Mouse (Mus musculus): Measurements from ENCODE around the gene Slc24a5.

Gene Slc24a5

GRCm38 (mm10) chr2:125122624-125123476, 54.9 kb downstream of the Slc24a5 start:
- DNase-seq = peak; percentile 43

GRCm38 (mm10) chr2:125123477-125123852, 55.5 kb downstream of the Slc24a5 start, which contains the start of gene Myef2:
Gene Myef2 (minus strand): TSS chr2:125123661.
- DNase-seq = peak; percentile 91

GRCm38 (mm10) chr2:125125824-125126223, 57.9 kb downstream of the Slc24a5 start:
- DNase-seq = no peak

GRCm38 (mm10) chr2:125126792-125127191, 58.9 kb downstream of the Slc24a5 start:
- DNase-seq = no peak

- DNase-seq = no peak
These were observed 66.2 kb downstream of the Slc24a5 start for GRCm38 (mm10) chr2:125134113-125134512.

GRCm38 (mm10) chr2:125135903-125136811, 68.2 kb downstream of the Slc24a5 start, which contains the start of gene Ctxn2:
Gene Ctxn2 (plus strand): TSS chr2:125136692.
- DNase-seq = peak; percentile 48

GRCm38 (mm10) chr2:125136846-125137245, 68.9 kb downstream of the Slc24a5 start:
- DNase-seq = no peak
